Mouse (Mus musculus): ENCODE measurements around the gene Tmem252. TPM values are rescaled to one million over a fixed set of nuclear protein-coding genes. Genes with fewer than 3 reads are reported as not detected.

The Tmem252 gene
- polyA plus RNA-seq, 1 experiment = 0.40 TPM

DNA sequence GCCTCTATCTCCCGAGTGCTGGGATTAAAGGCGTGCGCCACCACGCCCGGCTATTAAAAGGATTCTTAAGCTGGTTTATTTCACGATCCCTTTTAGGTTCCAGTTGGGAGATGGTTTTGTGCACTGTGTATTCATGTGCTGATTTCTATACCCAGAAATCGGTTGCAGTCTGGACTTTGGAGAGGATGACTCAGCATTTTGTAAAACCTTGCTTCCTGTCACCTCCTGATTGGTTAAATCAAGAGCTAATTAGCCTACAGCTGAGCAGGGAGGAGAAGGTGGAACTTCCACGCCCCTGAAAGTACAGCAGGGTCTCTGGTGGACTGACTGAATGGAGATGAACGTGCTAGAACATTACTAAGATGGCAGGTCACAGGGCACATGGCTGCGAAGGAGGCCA is 12.6 kb downstream of the Tmem252 start:
- WGBS = 70% methylated on average over 10 of the region's 10 CpGs
- no peak overlapping the region for H3K4me3 ChIP-seq (replicated peaks; ENCODE audit: control insufficient read depth, low read depth, low read length)
- TF ChIP-seq POLR2A (IDR thresholded peaks at IDR 0.05; ENCODE audit: borderline replicate concordance, control insufficient read depth, low read depth, low read length) = no peak
- no peak for TF ChIP-seq CTCF (IDR thresholded peaks at IDR 0.05; ENCODE audit: control insufficient read depth, insufficient read depth, low read length)
- no peaks in the 10 kb centered on the region for H3K4me1 ChIP-seq (ENCODE audit: control insufficient read depth, insufficient read depth, low read length)
- H3K27ac ChIP-seq (ENCODE audit: control insufficient read depth, insufficient read depth, low read depth, low read length, poor library complexity) = no peak overlapping the region

DNA sequence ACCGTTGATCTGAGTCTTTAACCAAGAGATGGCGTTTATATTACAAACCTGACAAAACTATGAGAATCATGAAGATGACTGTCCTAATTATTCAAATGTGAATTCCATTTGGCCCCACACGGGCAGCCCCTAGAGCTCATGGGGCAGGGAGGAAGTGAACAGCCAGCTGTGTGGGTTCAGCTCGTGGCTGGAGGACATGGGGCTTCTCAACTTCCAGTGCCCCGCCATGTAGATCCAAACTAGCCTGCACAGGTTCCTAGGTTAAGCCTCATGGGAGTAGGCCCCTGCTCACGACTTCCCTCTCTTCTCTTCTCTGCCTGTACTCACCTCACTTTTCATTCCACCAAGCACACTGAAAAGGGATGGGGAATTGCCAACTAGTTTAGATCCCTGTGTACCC is 14.5 kb downstream of the Tmem252 start:
- WGBS = 60% methylated on average over 6 of the region's 6 CpGs
- TF ChIP-seq POLR2A (IDR thresholded peaks at IDR 0.05; ENCODE audit: borderline replicate concordance, control insufficient read depth, low read depth, low read length) (no peak), CTCF (IDR thresholded peaks at IDR 0.05; ENCODE audit: control insufficient read depth, insufficient read depth, low read length) (no peak)
- Histone ChIP-seq H3K4me1 (ENCODE audit: control insufficient read depth, insufficient read depth, low read length) (no peaks in the 10 kb centered on the region), H3K4me3 (replicated peaks; ENCODE audit: control insufficient read depth, low read depth, low read length) (no peak overlapping the region), H3K27ac (ENCODE audit: control insufficient read depth, insufficient read depth, low read depth, low read length, poor library complexity) (no peak overlapping the region)

DNA sequence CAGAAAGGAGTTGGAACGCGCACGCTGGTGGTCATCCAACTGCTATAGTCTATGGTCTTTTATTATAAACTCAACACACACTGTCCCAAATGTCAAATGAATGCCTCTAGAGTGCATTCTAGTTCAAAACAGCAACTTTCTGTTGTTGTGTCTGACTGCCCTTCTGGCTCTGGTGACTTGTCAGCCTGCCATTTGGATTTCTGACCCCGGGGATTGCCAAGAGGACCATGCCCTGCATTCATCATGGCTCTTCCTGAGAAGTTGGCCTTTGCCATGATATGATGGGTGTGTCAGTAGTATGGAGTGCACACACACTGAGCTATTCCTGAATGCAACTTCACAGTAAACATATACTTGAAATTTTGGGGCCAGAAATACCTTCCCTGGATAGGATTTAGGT is 15.7 kb downstream of the Tmem252 start:
- no peaks in the 10 kb centered on the region for H3K4me1 ChIP-seq (ENCODE audit: control insufficient read depth, insufficient read depth, low read length)
- no peak overlapping the region for H3K4me3 ChIP-seq (replicated peaks; ENCODE audit: control insufficient read depth, low read depth, low read length)
- 91% methylated on average over 4 of the region's 4 CpGs for WGBS
- H3K27ac ChIP-seq (ENCODE audit: control insufficient read depth, insufficient read depth, low read depth, low read length, poor library complexity) = no peak overlapping the region
- TF ChIP-seq POLR2A (IDR thresholded peaks at IDR 0.05; ENCODE audit: borderline replicate concordance, control insufficient read depth, low read depth, low read length) (no peak), CTCF (IDR thresholded peaks at IDR 0.05; ENCODE audit: control insufficient read depth, insufficient read depth, low read length) (no peak)

DNA sequence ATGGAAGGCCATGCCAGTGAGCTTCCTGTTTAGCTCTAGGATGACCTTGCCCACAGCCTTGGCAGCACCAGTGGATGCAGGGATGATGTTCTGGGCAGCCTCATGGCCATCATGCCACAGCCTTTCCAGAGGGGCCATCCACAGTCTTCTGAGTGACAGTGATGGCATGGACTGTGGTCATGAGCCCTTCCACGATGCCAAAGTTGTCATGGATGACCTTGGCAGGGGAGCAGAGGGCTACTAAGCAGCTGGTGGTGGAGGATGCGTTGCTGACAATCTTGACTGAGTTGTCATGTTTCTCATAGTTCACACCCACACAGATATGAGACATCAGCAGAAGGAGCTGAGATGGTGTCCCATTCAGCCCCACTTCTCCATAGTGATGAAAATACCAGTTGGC is 18.9 kb downstream of the Tmem252 start:
- no peak for TF ChIP-seq CTCF (IDR thresholded peaks at IDR 0.05; ENCODE audit: control insufficient read depth, insufficient read depth, low read length)
- TF ChIP-seq POLR2A (IDR thresholded peaks at IDR 0.05; ENCODE audit: borderline replicate concordance, control insufficient read depth, low read depth, low read length) = no peak
- H3K4me3 ChIP-seq (replicated peaks; ENCODE audit: control insufficient read depth, low read depth, low read length) = no peak overlapping the region
- H3K27ac ChIP-seq (ENCODE audit: control insufficient read depth, insufficient read depth, low read depth, low read length, poor library complexity) = no peak overlapping the region
- H3K4me1 ChIP-seq (ENCODE audit: control insufficient read depth, insufficient read depth, low read length) = no peaks in the 10 kb centered on the region
- 85% methylated on average over 2 of the region's 2 CpGs for WGBS

DNA sequence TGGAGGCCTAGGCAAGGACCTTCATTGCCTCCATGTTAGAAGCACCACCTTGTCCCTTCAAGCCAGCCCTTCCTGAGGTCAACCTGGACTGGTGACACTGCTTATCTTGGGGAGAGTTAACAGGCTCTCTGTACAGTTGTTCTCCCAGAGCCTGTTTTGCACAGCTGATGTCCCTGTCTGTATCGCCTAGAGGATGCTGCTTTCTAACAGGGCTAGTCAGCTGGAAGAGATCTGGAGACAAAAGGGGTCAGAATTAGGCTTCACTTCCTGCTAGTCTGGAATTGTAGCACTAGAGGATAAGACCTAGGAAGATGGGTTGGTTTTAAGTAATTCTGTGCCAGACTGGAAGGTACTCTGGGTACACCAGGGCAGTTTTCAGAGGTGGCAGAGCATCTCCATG is 24.1 kb downstream of the Tmem252 start:
- TF ChIP-seq CTCF (IDR thresholded peaks at IDR 0.05; ENCODE audit: control insufficient read depth, insufficient read depth, low read length) (no peak), POLR2A (IDR thresholded peaks at IDR 0.05; ENCODE audit: borderline replicate concordance, control insufficient read depth, low read depth, low read length) (no peak)
- Histone ChIP-seq H3K4me3 (replicated peaks; ENCODE audit: control insufficient read depth, low read depth, low read length) (no peak overlapping the region), H3K4me1 (ENCODE audit: control insufficient read depth, insufficient read depth, low read length) (no peaks in the 10 kb centered on the region; the same call in 1 of the 2 replicates), H3K27ac (ENCODE audit: control insufficient read depth, insufficient read depth, low read depth, low read length, poor library complexity) (no peak overlapping the region)
- WGBS = 77% methylated on average over 1 of the region's 1 CpGs

DNA sequence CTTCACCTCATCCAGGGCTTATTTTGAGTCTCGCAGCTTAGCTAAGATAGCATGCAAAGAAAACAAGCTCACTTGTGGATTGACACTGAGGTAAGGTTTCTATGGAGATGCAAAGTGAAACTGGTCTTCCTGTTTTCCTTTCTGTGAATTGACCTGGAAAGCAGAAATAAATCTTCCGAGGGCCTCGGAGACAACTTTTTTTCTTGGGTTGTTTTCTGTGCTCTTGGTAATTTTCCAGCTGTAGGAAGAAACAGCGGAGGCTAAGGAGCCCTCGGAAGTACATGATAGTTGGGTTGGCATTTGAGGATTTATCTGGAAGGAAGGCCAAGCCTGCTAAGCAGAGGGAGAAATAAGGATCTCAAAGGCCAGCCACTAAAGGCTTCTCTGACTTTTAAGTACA is 24.8 kb downstream of the Tmem252 start:
- no peak overlapping the region for H3K4me3 ChIP-seq (replicated peaks; ENCODE audit: control insufficient read depth, low read depth, low read length)
- WGBS = 10% methylated on average over 5 of the region's 5 CpGs
- TF ChIP-seq POLR2A (IDR thresholded peaks at IDR 0.05; ENCODE audit: borderline replicate concordance, control insufficient read depth, low read depth, low read length) = no peak
- no peak for TF ChIP-seq CTCF (IDR thresholded peaks at IDR 0.05; ENCODE audit: control insufficient read depth, insufficient read depth, low read length)
- no peaks in the 10 kb centered on the region; the same call in 1 of the 2 replicates for H3K4me1 ChIP-seq (ENCODE audit: control insufficient read depth, insufficient read depth, low read length)
- H3K27ac ChIP-seq (ENCODE audit: control insufficient read depth, insufficient read depth, low read depth, low read length, poor library complexity) = no peak overlapping the region

DNA sequence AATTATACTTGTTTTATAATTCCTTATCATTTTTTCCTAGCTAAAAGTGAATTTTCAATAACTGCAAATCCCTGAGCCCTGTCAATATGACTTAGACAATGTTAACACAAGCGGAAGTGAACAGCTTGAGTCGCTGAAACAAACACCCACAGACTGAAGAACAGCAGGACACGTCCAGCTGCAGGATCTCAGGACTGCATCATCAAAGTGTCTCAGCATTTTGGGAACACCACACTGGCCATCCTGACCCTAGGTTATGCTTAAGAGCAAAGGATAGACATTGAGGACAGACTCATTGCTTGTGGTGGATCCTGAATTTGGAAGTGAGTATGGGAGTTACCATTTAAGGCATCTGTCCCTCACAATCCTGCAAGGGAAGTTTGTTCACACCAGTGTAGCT is 25.4 kb downstream of the Tmem252 start:
- WGBS = 61% methylated on average over 3 of the region's 3 CpGs
- no peak overlapping the region for H3K4me3 ChIP-seq (replicated peaks; ENCODE audit: control insufficient read depth, low read depth, low read length)
- H3K4me1 ChIP-seq (ENCODE audit: control insufficient read depth, insufficient read depth, low read length) = no peaks in the 10 kb centered on the region; the same call in 1 of the 2 replicates
- no peak overlapping the region for H3K27ac ChIP-seq (ENCODE audit: control insufficient read depth, insufficient read depth, low read depth, low read length, poor library complexity)
- TF ChIP-seq CTCF (IDR thresholded peaks at IDR 0.05; ENCODE audit: control insufficient read depth, insufficient read depth, low read length) (no peak), POLR2A (IDR thresholded peaks at IDR 0.05; ENCODE audit: borderline replicate concordance, control insufficient read depth, low read depth, low read length) (no peak)

DNA sequence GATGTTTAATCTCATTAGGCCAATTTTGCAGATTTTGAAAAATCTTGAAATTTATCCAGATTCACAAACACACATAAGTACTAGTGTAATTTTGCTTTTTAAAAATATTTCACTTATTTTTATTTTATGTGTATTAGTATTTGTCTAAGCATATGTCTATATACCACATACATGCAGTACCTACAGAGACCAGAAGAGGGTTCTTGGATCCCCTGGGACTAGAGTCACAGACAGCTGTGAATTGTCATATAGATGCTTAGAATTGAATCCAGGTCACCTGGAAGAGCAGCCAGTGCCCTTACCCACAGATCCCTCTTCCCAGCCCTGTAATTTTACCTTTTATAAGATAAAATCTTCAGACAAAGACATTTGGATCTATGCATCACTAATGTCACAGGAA is 26.1 kb downstream of the Tmem252 start:
- TF ChIP-seq CTCF (IDR thresholded peaks at IDR 0.05; ENCODE audit: control insufficient read depth, insufficient read depth, low read length) (no peak), POLR2A (IDR thresholded peaks at IDR 0.05; ENCODE audit: borderline replicate concordance, control insufficient read depth, low read depth, low read length) (no peak)
- Histone ChIP-seq H3K27ac (ENCODE audit: control insufficient read depth, insufficient read depth, low read depth, low read length, poor library complexity) (no peak overlapping the region), H3K4me3 (replicated peaks; ENCODE audit: control insufficient read depth, low read depth, low read length) (no peak overlapping the region), H3K4me1 (ENCODE audit: control insufficient read depth, insufficient read depth, low read length) (no peaks in the 10 kb centered on the region; the same call in 1 of the 2 replicates)

DNA sequence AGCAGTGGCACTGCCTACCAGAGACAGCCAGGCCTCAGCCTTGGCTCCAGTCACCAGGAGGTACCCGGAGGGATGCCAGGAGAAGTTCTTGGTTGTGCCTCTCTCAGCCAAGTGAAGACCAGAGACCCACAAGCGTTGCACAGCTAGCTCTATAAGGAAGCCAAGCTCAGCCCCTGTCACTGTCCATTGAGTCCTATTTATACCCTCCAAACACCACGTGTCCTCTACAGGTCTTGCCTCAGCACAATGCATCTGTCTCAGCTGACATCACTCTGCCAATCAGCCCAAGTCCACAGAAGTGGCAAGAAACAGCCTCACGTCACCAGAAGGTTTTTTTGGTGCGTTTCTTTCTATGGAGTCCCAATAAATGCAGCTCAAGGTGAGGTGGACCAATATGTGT is 26.9 kb downstream of the Tmem252 start:
- no peak for TF ChIP-seq POLR2A (IDR thresholded peaks at IDR 0.05; ENCODE audit: borderline replicate concordance, control insufficient read depth, low read depth, low read length)
- TF ChIP-seq CTCF (IDR thresholded peaks at IDR 0.05; ENCODE audit: control insufficient read depth, insufficient read depth, low read length) = no peak
- H3K4me1 ChIP-seq (ENCODE audit: control insufficient read depth, insufficient read depth, low read length) = no peaks in the 10 kb centered on the region; the same call in 1 of the 2 replicates
- no peak overlapping the region for H3K27ac ChIP-seq (ENCODE audit: control insufficient read depth, insufficient read depth, low read depth, low read length, poor library complexity)
- no peak overlapping the region for H3K4me3 ChIP-seq (replicated peaks; ENCODE audit: control insufficient read depth, low read depth, low read length)
- WGBS = 76% methylated on average over 5 of the region's 5 CpGs
